Comparison of ENCODE assay signal across 10 mouse cellular contexts in the genomic region with DNA sequence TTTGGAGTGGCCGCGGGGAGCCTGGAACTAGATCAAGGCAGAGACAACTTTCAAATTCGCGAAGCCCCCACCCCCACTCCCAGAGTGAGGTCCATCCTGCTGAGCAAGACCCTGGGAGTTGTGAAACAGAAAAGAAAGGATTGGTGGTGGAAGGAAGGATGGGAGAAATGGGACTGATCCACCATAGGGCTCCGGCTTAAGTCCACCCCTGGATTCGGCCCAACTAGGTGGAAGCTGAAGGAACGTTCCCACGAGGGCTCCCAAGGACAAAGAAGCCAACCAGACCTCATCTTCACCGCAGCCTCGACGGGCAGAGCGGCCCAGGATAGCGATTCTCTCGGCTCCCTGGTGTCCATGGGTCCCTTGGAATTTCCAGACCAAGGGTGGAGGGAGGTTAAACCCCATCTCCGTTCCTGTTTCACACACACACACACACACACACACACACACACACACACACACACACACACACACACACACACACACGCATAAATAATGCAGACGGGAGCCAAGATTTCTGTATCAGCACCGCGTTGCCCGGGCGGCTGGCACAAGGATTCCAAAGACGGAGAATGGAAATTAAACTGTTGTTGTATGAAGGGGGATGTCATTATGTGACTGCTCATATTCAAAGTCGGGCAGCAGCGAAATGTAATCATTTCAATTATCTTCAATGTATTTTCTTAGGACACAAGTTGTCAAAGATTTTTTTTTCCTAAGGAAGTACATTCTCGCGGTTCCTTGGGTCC. TPM values are rescaled to one million over a fixed set of nuclear protein-coding genes. Genes with fewer than 3 reads are reported as not detected.
DNase-seq lines count a peak whose midpoint lies in the region; ATAC-seq lines count a peak whose summit lies in the region.
"Had no signal": no experiment of that assay in that cellular context is flagged by ENCODE, and none has a peak within 500 bp of the region (broad histone marks: within the 10 kb centered on the region; RNA-seq: fewer than 3 reads in every experiment).

No protein-coding gene starts in this region.

- under 1% methylated on average over 25 of the region's 26 CpGs for WGBS in heart, embryonic 10.5 days
- 1% methylated on average over 26 of the region's 26 CpGs for WGBS in hindbrain, embryonic 10.5 days
- whole genome bisulfite sequencing in midbrain, embryonic 14.5 days: under 1% methylated on average over 26 of the region's 26 CpGs

- peak overlapping the region; percentile 47; the same call in 1 of the 2 replicates for H3K4me3 ChIP-seq in heart, embryonic 10.5 days
- peak overlapping the region; percentile 42 for H3K4me3 ChIP-seq in hindbrain, embryonic 10.5 days
- 0 out of 2 replicates have a peak overlapping the region, but pooled peaks have one; percentile 2 for H3K4me3 ChIP-seq in midbrain, embryonic 14.5 days (replicated peaks; ENCODE audit: low read depth, low read length)

- ATAC-seq in midbrain, embryonic 14.5 days (ENCODE audit: low FRiP score, low TSS enrichment): no peak
- ATAC-seq in inflammation-experienced regulatory T-cells, adult 6 months: no peak

- H3K27me3 ChIP-seq in heart, embryonic 10.5 days (ENCODE audit: insufficient read depth, poor library complexity, severe bottlenecking): peaks cover 99% of the 10 kb centered on the region
- peaks cover 100% of the 10 kb centered on the region for H3K27me3 ChIP-seq in hindbrain, embryonic 10.5 days (ENCODE audit: insufficient read depth, poor library complexity, severe bottlenecking)
- H3K27me3 ChIP-seq in midbrain, embryonic 14.5 days (ENCODE audit: control insufficient read depth, insufficient read depth, low read length): peaks cover 96% of the 10 kb centered on the region

- H3K36me3 ChIP-seq in heart, embryonic 10.5 days: no peaks in the 10 kb centered on the region
- H3K36me3 ChIP-seq in hindbrain, embryonic 10.5 days: no peaks in the 10 kb centered on the region
- H3K36me3 ChIP-seq in midbrain, embryonic 14.5 days (ENCODE audit: control insufficient read depth, insufficient read depth, low read length): no peaks in the 10 kb centered on the region

- no peak for DNase-seq in heart, embryonic 10.5 days (ENCODE audit: low spot score)
- no peak for DNase-seq in heart, postnatal 4 days
- peak; percentile 61 for DNase-seq in embryo, embryonic 10.5 days (ENCODE audit: low spot score)
- peak; percentile 51 for DNase-seq in hindbrain, embryonic 10.5 days (ENCODE audit: low spot score)
- peak; percentile 28 for DNase-seq in midbrain, embryonic 14.5 days
- no peak for DNase-seq in adrenal gland, postnatal 25 days
- DNase-seq in layer of hippocampus, postnatal 36 days: no peak
- DNase-seq: gastrocnemius, postnatal 36 days; kidney, postnatal 14 days had no signal

- no peaks in the 10 kb centered on the region for H3K9me3 ChIP-seq in heart, embryonic 10.5 days
- H3K9me3 ChIP-seq in hindbrain, embryonic 10.5 days: no peaks in the 10 kb centered on the region
- H3K9me3 ChIP-seq in midbrain, embryonic 14.5 days (ENCODE audit: control insufficient read depth, low read length): no peaks in the 10 kb centered on the region

- H3K9ac ChIP-seq in midbrain, embryonic 14.5 days (replicated peaks; ENCODE audit: low read length): no peak overlapping the region

- H3K4me2 ChIP-seq in midbrain, embryonic 14.5 days (ENCODE audit: low read length): peak overlapping the region; percentile 22; the same call in 1 of the 2 replicates

- H3K27ac ChIP-seq in heart, embryonic 10.5 days: no peak overlapping the region
- H3K27ac ChIP-seq in hindbrain, embryonic 10.5 days: no peak overlapping the region
- H3K27ac ChIP-seq in midbrain, embryonic 14.5 days (replicated peaks; ENCODE audit: low read depth, low read length): no peak overlapping the region

- H3K4me1 ChIP-seq in heart, embryonic 10.5 days: peaks cover 24% of the 10 kb centered on the region; the same call in 1 of the 2 replicates
- H3K4me1 ChIP-seq in hindbrain, embryonic 10.5 days (replicated peaks): peaks cover 32% of the 10 kb centered on the region
- H3K4me1 ChIP-seq in midbrain, embryonic 14.5 days (ENCODE audit: control insufficient read depth, insufficient read depth, low read length): no peaks in the 10 kb centered on the region

RNA-seq across cellular contexts. Expression of gene Pax6, which starts 7.7 kb away (rescaled TPM):
- polyA plus RNA-seq in heart, embryonic 10.5 days (2016; fragmentation: Nextera tagmentation; extraction: Ambion mirVana): 0.28 and 0.54 TPM in 2 replicates
- total RNA-seq in heart, postnatal 4 days (2021): under 1 TPM in 1 of 2 experiments, not detected in 1; 0.61 TPM
- 24.7 and 27.0 TPM in 2 replicates for polyA plus RNA-seq in hindbrain, embryonic 10.5 days (2016; fragmentation: Nextera tagmentation; extraction: Ambion mirVana)
- polyA plus RNA-seq in midbrain, embryonic 14.5 days (2014; fragmentation: Nextera tagmentation; extraction: Ambion mirVana): 20.7 and 22.9 TPM in 2 replicates
- total RNA-seq in adrenal gland, postnatal 25 days (2021): not detected in 2 replicates
- polyA plus RNA-seq in inflammation-experienced regulatory T-cells, adult 6 months (2017; shearing (Covaris generic)): under 1 TPM in 2 of 3 experiments, not detected in 1; 0.20 to 0.67 TPM
- 1 to 10 TPM; 8.9 to 9.4 TPM for total RNA-seq in layer of hippocampus, postnatal 36 days (2021)
- total RNA-seq: gastrocnemius, postnatal 36 days had no signal

Comparison
In these comparisons a context has a peak if more than half of its experiments do, and no peak if none do; other contexts are left out.
1. DNase-seq: peak in embryo, embryonic 10.5 days (single experiment), hindbrain, embryonic 10.5 days (single experiment) and midbrain, embryonic 14.5 days (single experiment); none in heart, embryonic 10.5 days (single experiment), heart, postnatal 4 days (single experiment), adrenal gland, postnatal 25 days (single experiment) and layer of hippocampus, postnatal 36 days (0 of 2).
2. RNA of gene Pax6, which starts 7.7 kb away (polyA plus RNA-seq): 24.7 to 27.0 TPM in hindbrain, embryonic 10.5 days and 20.7 to 22.9 TPM in midbrain, embryonic 14.5 days; 0.28 to 0.54 TPM in heart, embryonic 10.5 days and 0.20 to 0.67 TPM in inflammation-experienced regulatory T-cells, adult 6 months; every median in the first group is over 10 times any median in the second.
3. Peak in every context shown above with its lines, with median percentiles within 50 percentile points of each other: H3K4me3 ChIP-seq.